Mouse (Mus musculus): ENCODE data around the gene Lrp6. TPM values are rescaled to one million over a fixed set of nuclear protein-coding genes. Genes with fewer than 3 reads are reported as not detected.

The Lrp6 gene
- polyA plus RNA-seq, 1 experiment from 2014 or later = 20.0 TPM

- Histone ChIP-seq H3K27ac (ENCODE audit: low read length) (no peak overlapping the region), H3K36me3 (ENCODE audit: control insufficient read depth, insufficient read depth) (no peaks in the 10 kb centered on the region), H3K9me3 (ENCODE audit: control insufficient read depth, low read length) (0 out of 2 replicates have a peak, but pooled peaks cover 4% of the 10 kb centered on the region), H3K4me2 (ENCODE audit: low read length) (no peak overlapping the region), H3K9ac (replicated peaks; ENCODE audit: low read depth, low read length) (no peak overlapping the region), H3K4me1 (replicated peaks; ENCODE audit: control insufficient read depth, insufficient read depth, low read length) (no peaks in the 10 kb centered on the region), H3K27me3 (replicated peaks; ENCODE audit: control insufficient read depth, insufficient read depth, low read length) (no peaks in the 10 kb centered on the region), H3K4me3 (replicated peaks; ENCODE audit: low read length) (no peak overlapping the region)
- WGBS = 60% methylated on average over 5 of the region's 5 CpGs
- no peak for ATAC-seq
These were observed 15.3 kb upstream of the Lrp6 start for GRCm38 (mm10) chr6:134582110-134582509.

GRCm38 (mm10) chr6:134579506-134579905, 12.7 kb upstream of the Lrp6 start:
- Histone ChIP-seq H3K4me3 (replicated peaks; ENCODE audit: low read length) (no peak overlapping the region), H3K27ac (ENCODE audit: low read length) (no peak overlapping the region), H3K4me2 (ENCODE audit: low read length) (no peak overlapping the region), H3K27me3 (replicated peaks; ENCODE audit: control insufficient read depth, insufficient read depth, low read length) (no peaks in the 10 kb centered on the region), H3K36me3 (ENCODE audit: control insufficient read depth, insufficient read depth) (no peaks in the 10 kb centered on the region), H3K4me1 (replicated peaks; ENCODE audit: control insufficient read depth, insufficient read depth, low read length) (no peaks in the 10 kb centered on the region), H3K9me3 (ENCODE audit: control insufficient read depth, low read length) (0 out of 2 replicates have a peak, but pooled peaks cover 4% of the 10 kb centered on the region), H3K9ac (replicated peaks; ENCODE audit: low read depth, low read length) (no peak overlapping the region)
- no peak for ATAC-seq
- WGBS = 90% methylated on average over 4 of the region's 4 CpGs

DNA sequence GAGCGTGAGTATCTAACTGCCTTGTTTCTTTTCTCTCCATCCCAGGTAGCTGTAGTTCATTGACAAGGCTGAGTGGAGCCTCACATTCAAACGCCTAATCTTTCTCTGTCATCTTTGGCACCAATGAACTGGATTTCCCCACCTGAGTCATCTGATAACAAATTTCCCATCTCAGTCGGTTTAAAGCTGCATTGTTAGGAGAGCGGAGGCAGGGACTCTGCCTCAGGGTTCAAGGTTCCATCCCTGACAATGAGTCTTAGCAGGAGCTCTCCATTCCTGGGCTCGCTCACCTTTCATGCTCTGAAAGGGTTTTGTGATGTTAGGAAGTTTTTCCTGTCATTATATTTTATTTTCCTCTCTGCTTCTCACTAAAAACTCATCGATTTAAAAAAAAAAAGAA, 11.3 kb upstream of the Lrp6 start:
- no peak overlapping the region for H3K4me2 ChIP-seq (ENCODE audit: low read length)
- H3K27ac ChIP-seq (ENCODE audit: low read length) = no peak overlapping the region
- no peaks in the 10 kb centered on the region for H3K4me1 ChIP-seq (replicated peaks; ENCODE audit: control insufficient read depth, insufficient read depth, low read length)
- no peaks in the 10 kb centered on the region for H3K27me3 ChIP-seq (replicated peaks; ENCODE audit: control insufficient read depth, insufficient read depth, low read length)
- 0 out of 2 replicates have a peak, but pooled peaks cover 4% of the 10 kb centered on the region for H3K9me3 ChIP-seq (ENCODE audit: control insufficient read depth, low read length)
- 67% methylated on average over 6 of the region's 6 CpGs for WGBS
- H3K9ac ChIP-seq (replicated peaks; ENCODE audit: low read depth, low read length) = no peak overlapping the region
- ATAC-seq = no peak
- H3K36me3 ChIP-seq (ENCODE audit: control insufficient read depth, insufficient read depth) = no peaks in the 10 kb centered on the region
- H3K4me3 ChIP-seq (replicated peaks; ENCODE audit: low read length) = no peak overlapping the region

DNA sequence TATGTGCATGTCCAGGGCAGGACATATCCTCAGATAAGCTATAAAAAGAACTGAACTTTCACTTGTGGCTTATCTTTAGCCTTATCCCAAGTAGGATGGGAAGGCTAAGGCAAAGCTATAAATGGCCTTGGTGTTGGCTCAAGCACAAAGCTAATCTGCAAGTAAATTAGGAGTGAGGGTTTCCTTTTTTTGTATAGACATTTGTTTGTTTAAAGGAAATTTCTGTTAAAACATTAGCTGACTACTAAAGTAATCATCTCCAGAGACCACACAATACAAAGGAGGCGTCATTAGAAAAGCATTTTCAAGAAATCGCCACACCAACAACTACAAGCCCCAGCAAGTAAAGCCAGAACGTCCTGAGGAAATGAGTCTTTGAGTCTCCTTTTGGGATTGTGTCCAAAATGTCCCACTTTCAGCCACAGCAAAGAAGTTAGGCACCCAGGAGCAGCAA, 8.6 kb upstream of the Lrp6 start:
- no peak overlapping the region for H3K4me2 ChIP-seq (ENCODE audit: low read length)
- no peak overlapping the region for H3K27ac ChIP-seq (ENCODE audit: low read length)
- WGBS = 44% methylated on average over 3 of the region's 3 CpGs
- H3K4me3 ChIP-seq (replicated peaks; ENCODE audit: low read length) = no peak overlapping the region
- no peaks in the 10 kb centered on the region for H3K36me3 ChIP-seq (ENCODE audit: control insufficient read depth, insufficient read depth)
- no peak for ATAC-seq
- H3K4me1 ChIP-seq (replicated peaks; ENCODE audit: control insufficient read depth, insufficient read depth, low read length) = no peaks in the 10 kb centered on the region
- 0 out of 2 replicates have a peak, but pooled peaks cover 4% of the 10 kb centered on the region for H3K9me3 ChIP-seq (ENCODE audit: control insufficient read depth, low read length)
- H3K9ac ChIP-seq (replicated peaks; ENCODE audit: low read depth, low read length) = no peak overlapping the region
- no peaks in the 10 kb centered on the region for H3K27me3 ChIP-seq (replicated peaks; ENCODE audit: control insufficient read depth, insufficient read depth, low read length)

- no peak overlapping the region for H3K4me2 ChIP-seq (ENCODE audit: low read length)
- WGBS = 76% methylated on average over 5 of the region's 5 CpGs
These were observed 1.3 kb upstream of the Lrp6 start for GRCm38 (mm10) chr6:134567986-134568556.

DNA sequence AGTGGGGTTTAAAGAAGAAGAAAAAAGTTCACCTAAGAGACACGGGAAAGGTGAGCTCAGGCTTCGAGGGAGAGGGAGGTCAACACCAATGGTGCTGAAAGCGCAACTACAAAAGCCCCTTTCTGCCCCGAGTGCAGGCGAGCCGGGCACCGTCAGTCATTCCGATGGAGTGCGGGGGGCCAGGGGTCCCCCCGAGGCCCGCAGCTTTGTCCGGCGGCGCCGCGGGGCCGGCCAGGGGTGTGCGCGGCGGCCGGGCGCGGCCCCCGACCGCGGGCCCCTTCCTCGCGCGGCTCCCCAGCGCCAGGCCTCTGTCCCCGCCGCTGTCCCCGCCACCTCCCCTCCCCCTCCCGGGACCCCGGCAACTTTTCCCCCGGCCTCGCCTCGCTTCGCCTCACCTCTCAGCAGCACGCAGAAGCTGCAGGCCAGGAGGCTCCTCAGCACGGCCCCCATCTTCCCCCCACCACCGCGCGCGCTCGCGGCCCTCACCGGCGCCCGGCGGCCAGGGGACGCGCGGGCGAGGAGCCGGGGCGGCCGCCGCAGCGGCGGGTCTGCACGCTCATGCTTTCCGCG, 432 bp downstream of the Lrp6 start:
- H3K4me3 ChIP-seq (replicated peaks; ENCODE audit: low read length) = peak overlapping the region; percentile 93

More at GRCm38 (mm10) chr6:134567986-134568556, 1.3 kb upstream of the Lrp6 start:
- Histone ChIP-seq H3K27me3 (replicated peaks; ENCODE audit: control insufficient read depth, insufficient read depth, low read length) (no peaks in the 10 kb centered on the region), H3K4me3 (replicated peaks; ENCODE audit: low read length) (no peak overlapping the region), H3K4me1 (replicated peaks; ENCODE audit: control insufficient read depth, insufficient read depth, low read length) (peaks cover 9% of the 10 kb centered on the region), H3K27ac (ENCODE audit: low read length) (no peak overlapping the region), H3K36me3 (ENCODE audit: control insufficient read depth, insufficient read depth) (no peaks in the 10 kb centered on the region), H3K9ac (replicated peaks; ENCODE audit: low read depth, low read length) (no peak overlapping the region), H3K9me3 (ENCODE audit: control insufficient read depth, low read length) (no peaks in the 10 kb centered on the region)
- no peak for ATAC-seq

DNA sequence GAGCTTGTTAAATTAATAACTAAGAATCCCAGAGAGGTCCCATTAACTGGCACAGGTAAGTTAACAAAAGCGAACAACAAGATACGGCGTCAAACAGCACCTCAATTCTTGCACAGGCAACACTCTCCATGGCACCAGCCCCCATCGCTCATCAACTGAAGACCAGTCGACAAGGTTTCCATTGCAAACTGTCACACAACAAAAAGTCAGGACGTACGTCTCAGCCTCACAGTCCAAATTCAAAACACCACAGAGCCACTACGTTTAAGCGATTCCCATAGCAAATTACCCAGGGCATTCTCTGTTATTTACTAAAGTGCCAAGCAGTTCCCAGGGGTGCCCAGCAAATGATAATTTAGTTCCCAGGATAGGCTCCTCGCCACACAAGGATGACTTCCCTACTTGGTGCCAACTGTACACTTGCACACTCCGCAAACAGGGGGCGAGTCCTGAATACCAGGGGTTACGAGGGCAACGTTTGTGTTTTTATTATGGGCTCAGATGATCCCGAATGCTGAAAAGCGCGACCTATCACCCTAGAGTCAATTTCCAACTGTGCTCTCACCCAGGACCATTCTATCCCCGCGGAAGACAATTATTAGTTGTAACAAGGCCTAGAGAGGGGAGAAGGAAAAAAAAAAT, 1.0 kb downstream of the Lrp6 start:
- H3K4me3 ChIP-seq (replicated peaks; ENCODE audit: low read length) = peak overlapping the region; percentile 93
- WGBS = 1% methylated on average over 19 of the region's 19 CpGs
- no peaks in the 10 kb centered on the region for H3K36me3 ChIP-seq (ENCODE audit: control insufficient read depth, insufficient read depth)
- H3K4me1 ChIP-seq (replicated peaks; ENCODE audit: control insufficient read depth, insufficient read depth, low read length) = peaks cover 11% of the 10 kb centered on the region
- H3K27me3 ChIP-seq (replicated peaks; ENCODE audit: control insufficient read depth, insufficient read depth, low read length) = no peaks in the 10 kb centered on the region
- no peak for ATAC-seq
- H3K9ac ChIP-seq (replicated peaks; ENCODE audit: low read depth, low read length) = peak overlapping the region; percentile 99
- peak overlapping the region; percentile 86 for H3K4me2 ChIP-seq (ENCODE audit: low read length)
- no peaks in the 10 kb centered on the region for H3K9me3 ChIP-seq (ENCODE audit: control insufficient read depth, low read length)
- no peak overlapping the region for H3K27ac ChIP-seq (ENCODE audit: low read length)

More for the DNA sequence above, 432 bp downstream of the Lrp6 start:
- H3K9me3 ChIP-seq (ENCODE audit: control insufficient read depth, low read length) = no peaks in the 10 kb centered on the region
- H3K36me3 ChIP-seq (ENCODE audit: control insufficient read depth, insufficient read depth) = no peaks in the 10 kb centered on the region
- H3K27me3 ChIP-seq (replicated peaks; ENCODE audit: control insufficient read depth, insufficient read depth, low read length) = no peaks in the 10 kb centered on the region
- peak; percentile 69 for ATAC-seq
- H3K4me1 ChIP-seq (replicated peaks; ENCODE audit: control insufficient read depth, insufficient read depth, low read length) = peaks cover 9% of the 10 kb centered on the region
- 1% methylated on average over 36 of the region's 64 CpGs for WGBS
- H3K9ac ChIP-seq (replicated peaks; ENCODE audit: low read depth, low read length) = peak overlapping the region; percentile 99
- H3K27ac ChIP-seq (ENCODE audit: low read length) = peak overlapping the region; percentile 100
- H3K4me2 ChIP-seq (ENCODE audit: low read length) = peak overlapping the region; percentile 86

DNA sequence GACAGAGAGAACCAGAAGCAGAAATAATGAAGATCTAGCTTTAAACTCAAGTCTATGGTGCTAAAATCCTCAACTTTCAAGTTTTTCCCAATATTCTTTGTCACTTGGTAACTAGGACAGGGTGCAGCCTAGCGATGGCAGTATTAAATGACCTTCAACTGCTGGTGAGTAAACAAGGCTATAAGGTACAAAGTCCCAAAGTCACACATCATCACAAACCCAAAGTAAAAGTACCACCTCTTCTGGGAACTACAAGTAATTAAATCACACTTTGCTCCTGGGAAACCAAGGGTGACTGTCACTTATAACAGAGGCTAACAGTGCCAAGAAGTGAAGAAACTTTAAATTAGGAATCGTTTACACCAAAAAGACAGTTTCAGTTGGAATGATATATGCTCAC, 2.2 kb downstream of the Lrp6 start:
- no peak overlapping the region for H3K27ac ChIP-seq (ENCODE audit: low read length)
- H3K4me3 ChIP-seq (replicated peaks; ENCODE audit: low read length) = no peak overlapping the region
- WGBS = 46% methylated on average over 2 of the region's 2 CpGs
- H3K36me3 ChIP-seq (ENCODE audit: control insufficient read depth, insufficient read depth) = no peaks in the 10 kb centered on the region
- no peaks in the 10 kb centered on the region for H3K27me3 ChIP-seq (replicated peaks; ENCODE audit: control insufficient read depth, insufficient read depth, low read length)
- H3K9me3 ChIP-seq (ENCODE audit: control insufficient read depth, low read length) = no peaks in the 10 kb centered on the region
- no peak overlapping the region for H3K9ac ChIP-seq (replicated peaks; ENCODE audit: low read depth, low read length)
- H3K4me1 ChIP-seq (replicated peaks; ENCODE audit: control insufficient read depth, insufficient read depth, low read length) = peaks cover 11% of the 10 kb centered on the region
- peak overlapping the region; percentile 49 for H3K4me2 ChIP-seq (ENCODE audit: low read length)
- ATAC-seq = no peak

- H3K9me3 ChIP-seq (ENCODE audit: control insufficient read depth, low read length) = no peaks in the 10 kb centered on the region
- H3K27me3 ChIP-seq (replicated peaks; ENCODE audit: control insufficient read depth, insufficient read depth, low read length) = no peaks in the 10 kb centered on the region
- H3K4me2 ChIP-seq (ENCODE audit: low read length) = no peak overlapping the region
- H3K9ac ChIP-seq (replicated peaks; ENCODE audit: low read depth, low read length) = no peak overlapping the region
- peaks cover 27% of the 10 kb centered on the region for H3K4me1 ChIP-seq (replicated peaks; ENCODE audit: control insufficient read depth, insufficient read depth, low read length)
- no peak for ATAC-seq
- H3K27ac ChIP-seq (ENCODE audit: low read length) = no peak overlapping the region
- 65% methylated on average over 3 of the region's 3 CpGs for WGBS
- H3K4me3 ChIP-seq (replicated peaks; ENCODE audit: low read length) = no peak overlapping the region
- H3K36me3 ChIP-seq (ENCODE audit: control insufficient read depth, insufficient read depth) = no peaks in the 10 kb centered on the region
These were observed 7.1 kb downstream of the Lrp6 start for GRCm38 (mm10) chr6:134559635-134560034.
